Mouse (Mus musculus) spleen, adult 2 months (tissue): ENCODE results near the gene Slc6a2.

Experiments used
- CTCF ChIP-seq: fragments of 200-500 bp; IDR thresholded peaks from 2 replicates; pipeline ENCODE4 v1.5.1; 2011; ENCODE audit warnings: mild to moderate bottlenecking, inconsistent platforms; ENCODE audit not compliant: insufficient read depth, insufficient read length, insufficient replicate concordance; ENCODE audit errors: extremely low read depth
- POLR2A ChIP-seq: fragments of 200-500 bp; IDR thresholded peaks from 2 replicates; pipeline ENCODE4 v1.6.1; 2011; ENCODE audit warnings: low read depth, low read length, inconsistent platforms

DNA sequence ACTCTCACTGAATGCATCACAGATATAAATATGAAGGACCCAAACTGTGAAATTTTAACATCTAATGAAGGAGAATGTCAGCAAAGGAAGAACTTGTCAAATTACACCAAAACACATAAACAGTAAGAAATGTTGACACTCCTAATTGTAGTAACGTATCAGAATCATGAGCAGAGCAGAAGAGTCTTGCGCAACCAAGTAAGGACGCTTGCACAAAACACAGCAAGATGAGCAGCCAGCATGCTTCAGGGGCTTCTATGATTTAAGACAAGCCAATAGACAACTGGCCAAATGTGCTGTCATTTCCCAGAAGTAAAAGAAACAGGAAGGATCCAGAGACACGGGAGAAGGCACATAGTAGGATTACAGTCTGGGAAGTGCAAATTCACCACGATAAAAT is 5.8 kb upstream of the Slc6a2 start:
- TF ChIP-seq POLR2A (no peak), CTCF (no peak)
